Mouse (Mus musculus) bone marrow, adult 2 months (tissue): ENCODE data around the gene Asb2. TPM values are rescaled to one million over a fixed set of nuclear protein-coding genes. Genes with fewer than 3 reads are reported as not detected.

Experiments used
- H3K27ac ChIP-seq: fragments of 200-500 bp; 2 replicates; pipeline ENCODE4 v1.5.1; 2012; ENCODE audit warnings: low read depth, mild to moderate bottlenecking, control low read depth, inconsistent platforms, low read length; ENCODE audit not compliant: control insufficient read depth, poor library complexity, insufficient read depth
- H3K4me1 ChIP-seq: fragments of 200-500 bp; 2 replicates; pipeline ENCODE4 v1.6.1; 2011; ENCODE audit warnings: low read length; ENCODE audit not compliant: control insufficient read depth, insufficient read depth
- H3K4me3 ChIP-seq: fragments of 200-500 bp; replicated peaks from 2 replicates; pipeline ENCODE3; 2011; ENCODE audit warnings: mild to moderate bottlenecking, low read depth, low read length, control low read depth; ENCODE audit not compliant: control insufficient read depth
- CTCF ChIP-seq: fragments of 200-500 bp; IDR thresholded peaks from 2 replicates; pipeline ENCODE4 v1.5.1; 2011; ENCODE audit warnings: low read length, control low read depth; ENCODE audit not compliant: control insufficient read depth, insufficient read depth
- POLR2A ChIP-seq: fragments of 200-500 bp; IDR thresholded peaks from 2 replicates; pipeline ENCODE4 v1.6.1; 2011; ENCODE audit warnings: low read depth, mild to moderate bottlenecking, control low read depth, low read length, borderline replicate concordance; ENCODE audit not compliant: control insufficient read depth
- WGBS: fragments of 180-500 bp; shearing (Covaris S2); methylation state at CpG from one replicate; pipeline ENCODE4 v1.1.7; 2018; 5-methylcytosine and 5-hydroxymethylcytosine counted together
- polyA plus RNA-seq: library from polyadenylated mRNA; stranded (reverse); fragments of >200 nt; gene quantifications from 2 replicates; pipeline ENCODE4 v1.2.4, GENCODE M21; 2011; ENCODE audit warnings: low replicate concordance; ENCODE audit not compliant: missing spikeins, insufficient read depth, insufficient read length

The Asb2 gene
- polyA plus RNA-seq: 2.8 TPM in 2 replicates

GRCm38 (mm10) chr12:103355746-103356414 is at the start of gene Asb2:
Asb2 (minus strand) TSS chr12:103356001.
- H3K4me1 ChIP-seq: no peaks in the 10 kb centered on the region; the same call in 1 of the 2 replicates
- TF ChIP-seq CTCF (no peak), POLR2A (no peak)
- no peak within 1 kb of the TSS for H3K27ac ChIP-seq
- H3K4me3 ChIP-seq: no peak within 1 kb of the TSS
- WGBS: 63% methylated on average over 14 of the region's 14 CpGs

DNA sequence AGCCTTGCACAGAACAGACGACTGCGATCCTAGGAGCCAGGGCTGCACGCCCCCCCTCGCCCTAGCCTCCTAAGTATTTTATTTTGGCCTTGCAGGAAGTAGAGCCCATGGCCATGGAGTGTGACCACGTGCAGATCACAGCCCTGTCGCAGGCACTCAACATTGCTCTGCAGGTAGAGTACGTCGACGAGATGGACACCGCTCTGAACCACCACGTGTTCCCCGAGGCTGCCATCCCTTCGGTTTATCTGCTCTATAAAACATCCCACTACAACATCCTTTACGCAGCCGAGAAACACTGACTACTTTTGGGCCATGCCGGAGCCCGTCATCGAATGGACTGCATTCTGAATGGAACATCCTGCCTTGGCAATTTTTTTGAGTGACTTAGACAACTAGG is 48.3 kb upstream of the Asb2 start:
- TF ChIP-seq POLR2A (no peak), CTCF (no peak)
- no peaks in the 10 kb centered on the region for H3K4me1 ChIP-seq
- WGBS: 87% methylated on average over 18 of the region's 18 CpGs
- H3K4me3 ChIP-seq: no peak overlapping the region
- H3K27ac ChIP-seq: no peak overlapping the region

DNA sequence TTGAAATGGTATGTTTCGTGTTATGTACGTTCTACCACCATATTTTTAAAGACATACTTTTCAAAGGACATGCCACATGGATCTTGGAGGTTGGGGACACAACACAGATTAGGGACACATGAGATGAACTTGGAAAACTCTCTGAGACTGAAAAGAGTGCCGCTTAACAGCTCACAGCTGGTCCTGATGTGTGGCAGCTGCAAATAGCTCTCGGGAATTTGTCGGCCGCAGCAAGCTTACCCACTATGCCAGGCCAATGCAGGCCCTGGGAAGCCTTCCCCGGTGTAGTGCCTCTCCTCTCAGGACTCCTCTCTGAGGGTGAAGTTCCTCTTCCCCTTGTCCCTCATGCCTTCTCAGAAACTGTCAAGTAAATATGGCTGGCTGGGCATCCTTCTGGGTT is 41.0 kb upstream of the Asb2 start:
- WGBS: 74% methylated on average over 7 of the region's 7 CpGs
- TF ChIP-seq POLR2A (no peak), CTCF (no peak)
- Histone ChIP-seq H3K27ac (peak overlapping the region; percentile 44), H3K4me1 (peaks cover 3% of the 10 kb centered on the region; the same call in 1 of the 2 replicates), H3K4me3 (no peak overlapping the region)

GRCm38 (mm10) chr12:103395486-103396275 is 39.9 kb upstream of the Asb2 start:
- Histone ChIP-seq H3K4me1 (peaks cover 3% of the 10 kb centered on the region; the same call in 1 of the 2 replicates), H3K4me3 (no peak overlapping the region), H3K27ac (peak overlapping the region; percentile 12)
- 84% methylated on average over 12 of the region's 12 CpGs for WGBS
- TF ChIP-seq CTCF (no peak), POLR2A (no peak; the same call in 1 of the 2 replicates)

GRCm38 (mm10) chr12:103393528-103393927 is 37.7 kb upstream of the Asb2 start:
- Histone ChIP-seq H3K4me3 (no peak overlapping the region), H3K4me1 (peaks cover 3% of the 10 kb centered on the region; the same call in 1 of the 2 replicates), H3K27ac (peak overlapping the region; percentile 81)
- no peak for TF ChIP-seq CTCF
- TF ChIP-seq POLR2A: no peak
- 38% methylated on average over 6 of the region's 6 CpGs for WGBS

- 90% methylated on average over 7 of the region's 7 CpGs for WGBS
- no peak overlapping the region for H3K4me3 ChIP-seq
- H3K4me1 ChIP-seq: peaks cover 3% of the 10 kb centered on the region; the same call in 1 of the 2 replicates
- TF ChIP-seq CTCF: no peak
- no peak for TF ChIP-seq POLR2A
- H3K27ac ChIP-seq: no peak overlapping the region
Observed at GRCm38 (mm10) chr12:103391098-103391497, 35.3 kb upstream of the Asb2 start.

- peaks cover 1% of the 10 kb centered on the region for H3K4me1 ChIP-seq
- WGBS: 41% methylated on average over 4 of the region's 4 CpGs
- peak overlapping the region; percentile 62 for H3K4me3 ChIP-seq
Observed at GRCm38 (mm10) chr12:103389982-103390381, 34.2 kb upstream of the Asb2 start.

GRCm38 (mm10) chr12:103389348-103389727 is 33.5 kb upstream of the Asb2 start:
- peaks cover 1% of the 10 kb centered on the region for H3K4me1 ChIP-seq
- H3K27ac ChIP-seq: peak overlapping the region; percentile 80
- peak overlapping the region; percentile 73 for H3K4me3 ChIP-seq
- WGBS: 72% methylated on average over 2 of the region's 2 CpGs
- TF ChIP-seq POLR2A (no peak), CTCF (no peak)

More at GRCm38 (mm10) chr12:103389982-103390381, 34.2 kb upstream of the Asb2 start:
- no peak overlapping the region for H3K27ac ChIP-seq
- TF ChIP-seq POLR2A: no peak
- TF ChIP-seq CTCF: no peak
